Mouse (Mus musculus) erythroid progenitor cell, adult 5-6 weeks (primary cell): ENCODE data around the gene Gm17364. TPM values are rescaled to one million over a fixed set of nuclear protein-coding genes. Genes with fewer than 3 reads are reported as not detected.

Experiments used
- ATAC-seq: replicated peaks from 2 replicates; pipeline ENCODE4 v1.8.0; 2016; ENCODE audit warnings: moderate number of reproducible peaks, mild to moderate bottlenecking, moderate TSS enrichment, inconsistent platforms; ENCODE audit not compliant: poor library complexity, low FRiP score, severe bottlenecking
- total RNA-seq, 2 experiments: library from RNA; stranded (forward) in 1 of 2; stranded (reverse) in 1 of 2; fragments of 150-400 nt in 1 of 2; fragments of 186-747, 209-891 nt in 1 of 2; gene quantifications; 2 replicates each; pipeline versions ENCODE4 v1.2.3 to v1.2.4; 2015 to 2017; ENCODE audit warnings: low replicate concordance in 2 of 2

Gm17364 gene
- total RNA-seq, 2 experiments from 2014 or later: not detected

DNA sequence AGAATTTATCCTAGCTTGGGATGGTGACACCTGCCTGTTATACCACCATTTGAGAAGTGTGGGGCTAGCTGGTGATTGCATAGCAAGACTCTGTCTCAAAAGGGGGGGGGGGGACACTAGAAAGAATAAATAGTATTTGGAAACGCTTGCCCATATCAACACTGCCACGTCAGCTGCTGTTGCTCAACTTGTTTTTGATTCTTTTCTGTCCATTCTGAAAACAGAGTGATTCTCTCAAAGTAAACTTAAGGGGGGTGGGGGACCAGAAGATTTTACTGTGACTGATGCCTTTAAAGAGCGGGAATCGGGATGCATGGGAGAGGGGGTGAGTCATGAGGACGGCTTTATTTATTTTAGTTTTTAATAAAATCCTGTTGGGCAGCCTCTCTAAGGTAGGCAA is 47.3 kb downstream of the Gm17364 start:
- no peak for ATAC-seq

Other genes with a start within 250 kb of the Gm17364 start
- gene Mak, start 194.3 kb downstream of the Gm17364 start, total RNA-seq (2015; ENCODE audit: low replicate concordance): not detected in 2 replicates
- gene Mak, start 194.3 kb downstream of the Gm17364 start, total RNA-seq (2017; ENCODE audit: low replicate concordance): not detected in 2 replicates
- gene Gcm2, start 162.9 kb downstream of the Gm17364 start, total RNA-seq (2015; ENCODE audit: low replicate concordance): not detected in 2 replicates
- not detected in 2 replicates for gene Gcm2, start 162.9 kb downstream of the Gm17364 start, total RNA-seq (2017; ENCODE audit: low replicate concordance)
- not detected in 2 replicates for gene Sycp2l, start 159.7 kb downstream of the Gm17364 start, total RNA-seq (2015; ENCODE audit: low replicate concordance)
- gene Sycp2l, start 159.7 kb downstream of the Gm17364 start, total RNA-seq (2017; ENCODE audit: low replicate concordance): not detected in 2 replicates
- not detected in 2 replicates for gene Elovl2, start 53.6 kb downstream of the Gm17364 start, total RNA-seq (2015; ENCODE audit: low replicate concordance)
- not detected in 2 replicates for gene Elovl2, start 53.6 kb downstream of the Gm17364 start, total RNA-seq (2017; ENCODE audit: low replicate concordance)
- gene Smim13, start 24.1 kb downstream of the Gm17364 start, total RNA-seq (2015; ENCODE audit: low replicate concordance): 0.84 and 2.2 TPM in 2 replicates
- 2.8 and 5.4 TPM in 2 replicates for gene Smim13, start 24.1 kb downstream of the Gm17364 start, total RNA-seq (2017; ENCODE audit: low replicate concordance)
- 11.2 and 19.7 TPM in 2 replicates for gene Nedd9, start 213.4 kb upstream of the Gm17364 start, total RNA-seq (2015; ENCODE audit: low replicate concordance)
- gene Nedd9, start 213.4 kb upstream of the Gm17364 start, total RNA-seq (2017; ENCODE audit: low replicate concordance): 8.7 and 17.2 TPM in 2 replicates